Mouse (Mus musculus) myocyte (in vitro differentiated cells): ENCODE results near the gene Ergic1.

Experiments used
- CEBPB ChIP-seq: IDR thresholded peaks from 2 replicates; pipeline ENCODE4 v1.6.1; 2011; ENCODE audit warnings: mild to moderate bottlenecking, moderate library complexity; ENCODE audit not compliant: poor library complexity, insufficient read depth, severe bottlenecking
- E2F4 ChIP-seq: IDR thresholded peaks from one replicate; pipeline ENCODE4 v1.6.1; 2011; ENCODE audit warnings: mild to moderate bottlenecking, control low read depth, moderate library complexity; ENCODE audit not compliant: insufficient read depth
- MAX ChIP-seq: IDR thresholded peaks from one replicate; pipeline ENCODE4 v1.6.1; 2011; ENCODE audit warnings: low read depth, mild to moderate bottlenecking, control low read depth
- MYOD1 ChIP-seq, 3 experiments: IDR thresholded peaks; one replicate each; pipeline ENCODE4 v1.6.1; 2011; ENCODE audit warnings: control low read depth in 2 of 3, low read depth in 2 of 3, mild to moderate bottlenecking in 2 of 3, moderate library complexity in 1 of 3; ENCODE audit not compliant: insufficient read length in 2 of 3, control insufficient read depth in 1 of 3
- MYOG ChIP-seq, 3 experiments: IDR thresholded peaks; one replicate each; pipeline ENCODE4 v1.6.1; 2011; ENCODE audit warnings: control low read depth in 2 of 3, low read depth in 2 of 3, mild to moderate bottlenecking in 2 of 3; ENCODE audit not compliant: insufficient read length in 2 of 3, control insufficient read depth in 1 of 3, insufficient read depth in 1 of 3
- POLR2A ChIP-seq: IDR thresholded peaks from one replicate; pipeline ENCODE4 v1.6.1; 2011; ENCODE audit warnings: low read depth, mild to moderate bottlenecking, control low read depth, moderate library complexity; ENCODE audit not compliant: insufficient read length
- POLR2AphosphoS2 ChIP-seq: IDR thresholded peaks from one replicate; pipeline ENCODE4 v1.6.1; 2011; ENCODE audit warnings: low read depth, control low read depth; ENCODE audit not compliant: insufficient read length
- SRF ChIP-seq: IDR thresholded peaks from one replicate; pipeline ENCODE4 v1.6.1; 2011; ENCODE audit warnings: low read depth; ENCODE audit not compliant: control insufficient read depth, insufficient read length
- TCF12 ChIP-seq: IDR thresholded peaks from one replicate; pipeline ENCODE4 v1.6.1; 2011; ENCODE audit warnings: mild to moderate bottlenecking, control low read depth; ENCODE audit not compliant: poor library complexity, insufficient read depth, severe bottlenecking

DNA sequence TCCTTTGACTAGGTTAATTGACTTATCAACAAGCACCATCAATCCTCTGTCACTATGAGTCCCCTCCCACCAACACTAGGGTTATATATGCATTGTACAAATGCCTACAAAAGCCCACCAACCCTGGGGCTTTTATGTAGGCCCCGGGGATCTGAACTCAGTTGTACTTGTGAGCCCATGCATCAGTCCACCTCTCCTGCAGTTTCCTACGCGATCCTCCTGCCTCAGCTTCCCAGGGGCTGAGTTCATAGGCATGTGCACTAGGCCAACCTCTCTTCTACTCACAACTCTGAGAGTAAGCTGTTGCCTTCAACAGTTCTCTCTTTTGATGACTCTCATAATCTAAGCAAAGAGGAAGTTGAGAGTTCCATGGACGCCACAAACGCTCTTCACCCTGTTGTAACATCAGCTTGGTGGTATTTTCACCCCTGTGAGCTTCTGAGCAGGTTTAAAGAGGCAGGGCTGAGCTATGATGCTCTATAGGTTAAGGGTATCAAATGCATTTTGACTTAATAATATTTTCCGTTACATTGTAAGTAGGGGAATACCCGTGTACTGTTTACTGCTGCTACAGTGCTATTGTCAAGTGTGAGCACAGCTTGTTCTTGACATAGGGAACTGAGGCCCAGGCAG, 29.8 kb upstream of the Ergic1 start:
- no peak for TF ChIP-seq POLR2A
- no peak for TF ChIP-seq TCF12
- TF ChIP-seq E2F4: no peak
- TF ChIP-seq POLR2AphosphoS2: no peak
- TF ChIP-seq MYOG (IDR thresholded peaks at IDR 0.05; ENCODE audit: control insufficient read depth in 1 of 3, insufficient read depth in 1 of 3, insufficient read length in 2 of 3, low read depth in 2 of 3): no peak
- TF ChIP-seq MAX: no peak
- no peak for TF ChIP-seq CEBPB
- no peak for TF ChIP-seq SRF
- TF ChIP-seq MYOD1 (IDR thresholded peaks at IDR 0.05; ENCODE audit: control insufficient read depth in 1 of 3, insufficient read length in 2 of 3, low read depth in 2 of 3): no peak
